Mouse (Mus musculus): ENCODE results near the gene Mbl2.

Mbl2 gene

GRCm38 (mm10) chr19:30252253-30252652, 19.5 kb downstream of the Mbl2 start:
- H3K4me1 ChIP-seq (replicated peaks; ENCODE audit: low read depth, low read length): peaks cover 3% of the 10 kb centered on the region; the same call in 1 of the 2 replicates

GRCm38 (mm10) chr19:30256339-30256738, 23.6 kb downstream of the Mbl2 start:
- H3K4me1 ChIP-seq (replicated peaks; ENCODE audit: low read depth, low read length): no peaks in the 10 kb centered on the region
- TF ChIP-seq CTCF (conservative IDR thresholded peaks at IDR 0.05; ENCODE audit: low read length): no peak
- no peak for TF ChIP-seq NANOG (IDR thresholded peaks at IDR 0.05; ENCODE audit: borderline replicate concordance, low read length)
- no peak for TF ChIP-seq POU5F1 (IDR thresholded peaks at IDR 0.05; ENCODE audit: borderline replicate concordance, low read length)
- H3K36me3 ChIP-seq (ENCODE audit: insufficient read depth, low read length): no peaks in the 10 kb centered on the region
- H3K27me3 ChIP-seq (ENCODE audit: insufficient read depth, low read length): no peaks in the 10 kb centered on the region
- no peaks in the 10 kb centered on the region for H3K9me3 ChIP-seq (ENCODE audit: low read length)
- H3K4me3 ChIP-seq (replicated peaks; ENCODE audit: low read length): no peak overlapping the region

More at GRCm38 (mm10) chr19:30252253-30252652, 19.5 kb downstream of the Mbl2 start:
- no peak for TF ChIP-seq NANOG (IDR thresholded peaks at IDR 0.05; ENCODE audit: borderline replicate concordance, low read length)
- TF ChIP-seq POU5F1 (IDR thresholded peaks at IDR 0.05; ENCODE audit: borderline replicate concordance, low read length): no peak
- no peak for TF ChIP-seq CTCF (conservative IDR thresholded peaks at IDR 0.05; ENCODE audit: low read length)
- Histone ChIP-seq H3K9me3 (ENCODE audit: low read length) (no peaks in the 10 kb centered on the region), H3K4me3 (replicated peaks; ENCODE audit: low read length) (no peak overlapping the region), H3K36me3 (ENCODE audit: insufficient read depth, low read length) (no peaks in the 10 kb centered on the region), H3K27me3 (ENCODE audit: insufficient read depth, low read length) (peaks cover 8% of the 10 kb centered on the region)

- TF ChIP-seq CTCF (conservative IDR thresholded peaks at IDR 0.05; ENCODE audit: low read length) (no peak), NANOG (IDR thresholded peaks at IDR 0.05; ENCODE audit: borderline replicate concordance, low read length) (no peak), POU5F1 (IDR thresholded peaks at IDR 0.05; ENCODE audit: borderline replicate concordance, low read length) (no peak)
- Histone ChIP-seq H3K27me3 (ENCODE audit: insufficient read depth, low read length) (no peaks in the 10 kb centered on the region), H3K9me3 (ENCODE audit: low read length) (no peaks in the 10 kb centered on the region), H3K4me3 (replicated peaks; ENCODE audit: low read length) (no peak overlapping the region), H3K36me3 (ENCODE audit: insufficient read depth, low read length) (no peaks in the 10 kb centered on the region), H3K4me1 (replicated peaks; ENCODE audit: low read depth, low read length) (no peaks in the 10 kb centered on the region)
These were observed 48.4 kb downstream of the Mbl2 start for GRCm38 (mm10) chr19:30281125-30281524.

GRCm38 (mm10) chr19:30287899-30288490, 55.3 kb downstream of the Mbl2 start:
- no peaks in the 10 kb centered on the region for H3K27me3 ChIP-seq (ENCODE audit: insufficient read depth, low read length)
- H3K4me3 ChIP-seq (replicated peaks; ENCODE audit: low read length): no peak overlapping the region
- H3K36me3 ChIP-seq (ENCODE audit: insufficient read depth, low read length): no peaks in the 10 kb centered on the region
- H3K9me3 ChIP-seq (ENCODE audit: low read length): no peaks in the 10 kb centered on the region
- no peak for TF ChIP-seq NANOG (IDR thresholded peaks at IDR 0.05; ENCODE audit: borderline replicate concordance, low read length)
- TF ChIP-seq POU5F1 (IDR thresholded peaks at IDR 0.05; ENCODE audit: borderline replicate concordance, low read length): no peak
- TF ChIP-seq CTCF (conservative IDR thresholded peaks at IDR 0.05; ENCODE audit: low read length): no peak
- H3K4me1 ChIP-seq (replicated peaks; ENCODE audit: low read depth, low read length): no peaks in the 10 kb centered on the region

Data from E14TG2a.4 (cell line).